Mouse (Mus musculus) mouse embryonic stem cell (cell line): ENCODE data around the gene Olfr509.
"Not testable (repeated sequence)": the region's sequence is repeated elsewhere in the genome, so short reads cannot be mapped to it uniquely, and the experiment has no call there.

ENCODE experiments used
- in situ Hi-C, 2 experiments: fragments of 300-500 bp; cut with MboI; formaldehyde crosslinking; loops; 1 replicate in 1 of 2; 3 replicates in 1 of 2; pipeline ENCODE4 v1.14.3; 2019 to 2020; ENCODE audit warnings: low sequenced_read_pairs in 2 of 2, low pct_unique_long_range_greater_than_20kb in 1 of 2, mixed read lengths in 1 of 2; ENCODE audit not compliant: unreplicated experiment in 1 of 2

Olfr509 gene

GRCm38 (mm10) chr7:108651806-108652205, at the start of gene Olfr509:
Olfr509 (minus strand) TSS chr7:108651906.
- in situ Hi-C loops, result loop anchor here in 1 of 2 experiments (25.0 kb wide), 1 partner anchor 465 kb away; no protein-coding TSS in a partner anchor

- in situ Hi-C loops, result loop anchor here in 1 of 2 experiments (10.0 kb wide), 1 partner anchor 74 kb away; no protein-coding TSS in a partner anchor
These were observed 27.2 kb upstream of the Olfr509 start for GRCm38 (mm10) chr7:108678886-108679285.

DNA sequence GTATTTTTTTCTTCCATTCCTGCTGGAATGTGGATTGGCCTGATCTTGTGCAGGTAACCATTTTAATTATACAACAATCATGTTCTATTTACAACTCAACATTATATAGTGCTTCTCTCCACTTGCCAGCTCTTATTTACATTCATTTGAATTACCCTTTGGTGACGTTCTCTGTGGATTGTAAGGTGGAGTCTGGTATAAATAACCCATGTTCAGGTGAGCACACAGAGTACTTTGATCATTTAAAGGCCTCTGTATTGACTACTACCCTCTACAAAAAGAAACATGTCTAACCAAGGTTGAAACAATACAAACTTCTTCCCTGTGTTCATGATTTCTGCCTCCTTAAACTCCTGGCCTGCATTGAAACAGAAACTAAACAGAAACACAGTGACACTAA, 19.4 kb upstream of the Olfr509 start:
- in situ Hi-C loops, result loop anchor here in 1 of 2 experiments (10.0 to 25.0 kb wide), 2 partner anchors 66 to 484 kb away; no protein-coding TSS in a partner anchor

DNA sequence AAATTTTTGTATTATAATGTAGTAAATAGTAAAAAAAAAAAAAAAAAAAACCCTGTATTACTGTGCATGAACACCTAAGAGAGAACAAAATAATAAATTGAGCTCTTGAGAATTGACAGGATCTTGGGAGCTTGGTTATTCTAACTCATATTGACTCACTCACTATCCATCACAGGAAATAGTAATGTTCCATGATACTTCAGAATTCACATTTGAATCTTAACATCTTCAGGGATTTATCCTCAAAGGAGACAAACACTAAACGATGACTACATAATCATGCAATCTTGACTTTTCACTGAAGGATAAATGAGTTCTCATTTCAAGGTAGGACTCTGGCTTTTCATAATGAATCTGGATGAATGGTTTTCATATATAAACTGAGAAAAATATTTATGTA, 14.4 kb upstream of the Olfr509 start, which contains the start of gene Olfr510:
Gene Olfr510 (plus strand): TSS at position 301 of the 400 bp plus-strand sequence.
- in situ Hi-C loops, result loop anchor here in 1 of 2 experiments (25.0 kb wide), 1 partner anchor 479 kb away; no protein-coding TSS in a partner anchor

DNA sequence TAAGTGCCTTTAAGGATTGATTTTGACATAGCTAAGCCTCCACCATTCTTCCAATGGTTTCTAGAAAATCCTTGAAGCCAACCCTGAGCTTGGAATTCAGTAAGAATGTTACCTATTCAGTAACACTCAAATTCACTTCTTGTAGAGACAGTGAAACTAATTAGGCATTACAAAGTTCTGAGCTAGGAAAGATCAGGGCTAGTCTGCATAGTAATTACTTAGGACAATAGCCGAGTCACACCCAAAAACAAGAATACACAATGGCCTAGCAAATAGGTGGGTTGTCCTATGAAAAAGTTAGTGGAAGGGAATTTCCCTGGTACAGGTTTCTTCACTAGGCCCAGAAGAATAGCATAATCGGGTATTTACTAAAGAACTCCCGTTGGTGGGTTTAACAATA, 10.7 kb upstream of the Olfr509 start:
- in situ Hi-C loops, result loop anchor here in 1 of 2 experiments (25.0 kb wide), 1 partner anchor 475 kb away; no protein-coding TSS in a partner anchor

DNA sequence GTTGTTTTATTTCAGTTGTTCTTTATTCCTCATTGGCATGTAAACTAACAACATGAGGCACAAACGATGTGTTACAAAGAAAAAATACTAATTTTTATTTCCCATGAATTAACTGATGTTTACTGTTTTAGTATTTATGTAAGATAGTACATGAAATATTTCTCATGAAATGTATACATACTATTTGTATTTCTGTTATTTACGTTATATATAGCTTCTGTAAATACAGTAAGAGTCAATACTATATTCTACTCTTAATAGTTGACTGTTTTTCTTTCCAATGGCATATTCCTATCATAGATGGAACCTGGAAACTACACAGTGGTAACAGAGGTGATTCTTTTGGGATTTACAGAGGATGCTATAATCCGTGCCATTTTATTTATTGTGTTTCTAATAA, 22.0 kb downstream of the Olfr509 start, which contains the start of gene Olfr508:
Gene Olfr508 (plus strand): TSS at position 301 of the 400 bp plus-strand sequence.
- in situ Hi-C loops, result no loop called here

GRCm38 (mm10) chr7:108621514-108621913, 30.2 kb downstream of the Olfr509 start, which contains the start of gene Olfr507:
Olfr507 (plus strand) TSS chr7:108621814.
- in situ Hi-C loops, result no loop called here

DNA sequence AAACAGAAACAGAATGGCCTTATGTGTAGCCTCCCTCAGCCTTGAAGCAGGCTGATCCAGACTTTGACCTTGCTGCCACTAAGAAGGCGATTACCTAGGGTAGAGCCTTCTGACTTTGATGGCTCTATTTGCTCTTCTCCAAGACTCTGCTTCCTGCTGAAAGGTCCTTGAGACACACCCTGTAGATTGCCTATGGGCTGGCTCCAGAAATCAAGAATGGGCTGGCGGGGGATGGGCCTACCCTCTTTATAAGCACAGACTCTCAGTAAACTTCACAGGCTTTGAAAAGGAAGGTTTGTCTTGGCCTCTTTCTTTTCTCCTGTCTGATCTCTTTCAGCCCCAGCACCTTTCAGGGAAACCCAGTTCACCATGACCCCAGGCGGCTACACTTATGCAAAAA, 34.9 kb downstream of the Olfr509 start:
- in situ Hi-C loops, result not testable (repeated sequence)

GRCm38 (mm10) chr7:108614110-108614509, 37.6 kb downstream of the Olfr509 start:
- in situ Hi-C loops, result no loop called here

- in situ Hi-C loops, result no loop called here
These were observed 41.2 kb downstream of the Olfr509 start, which contains the start of gene Olfr506 for GRCm38 (mm10) chr7:108610487-108610886. Olfr506 (plus strand) TSS chr7:108610787.

GRCm38 (mm10) chr7:108601916-108602315, 49.8 kb downstream of the Olfr509 start:
- in situ Hi-C loops, result loop anchor here in 1 of 2 experiments (10.0 kb wide), 1 partner anchor 73 kb away; no protein-coding TSS in a partner anchor
